Mouse (Mus musculus) heart, embryonic 11.5 days (tissue): ENCODE measurements around the gene Nfatc3. TPM values are rescaled to one million over a fixed set of nuclear protein-coding genes. Genes with fewer than 3 reads are reported as not detected.

Experiments
- ATAC-seq: fragments of 200-750 bp; cut with Nextera tagmentation; replicated peaks from 2 replicates; pipeline ENCODE4 v1.8.0; 2017; ENCODE audit warnings: moderate library complexity; ENCODE audit not compliant: insufficient number of reproducible peaks, low FRiP score, low TSS enrichment
- H3K27ac ChIP-seq: fragments of 300-500 bp; sonication (generic); 2 replicates; pipeline ENCODE4 v1.5.1; 2014; ENCODE audit warnings: mild to moderate bottlenecking, low read depth, low read length
- H3K27me3 ChIP-seq: fragments of 300-500 bp; sonication (generic); 2 replicates; pipeline ENCODE4 v1.6.1; 2014; ENCODE audit warnings: mild to moderate bottlenecking, low read length, mixed read lengths; ENCODE audit not compliant: control insufficient read depth, insufficient read depth
- H3K36me3 ChIP-seq: fragments of 300-500 bp; sonication (generic); 2 replicates; pipeline ENCODE4 v1.6.1; 2014; ENCODE audit warnings: mild to moderate bottlenecking, low read length, moderate library complexity, mixed read lengths; ENCODE audit not compliant: control insufficient read depth, insufficient read depth
- H3K4me1 ChIP-seq: fragments of 300-500 bp; sonication (generic); 2 replicates; pipeline ENCODE4 v1.6.1; 2014; ENCODE audit warnings: low read length; ENCODE audit not compliant: control insufficient read depth, insufficient read depth
- H3K4me2 ChIP-seq: fragments of 300-500 bp; sonication (generic); 2 replicates; pipeline ENCODE4 v1.6.1; 2014; ENCODE audit warnings: mild to moderate bottlenecking, moderate library complexity
- H3K4me3 ChIP-seq: fragments of 300-500 bp; sonication (generic); 2 replicates; pipeline ENCODE4 v1.5.1; 2014; ENCODE audit warnings: low read depth, low read length
- H3K9ac ChIP-seq: fragments of 300-500 bp; sonication (generic); 2 replicates; pipeline ENCODE4 v1.6.1; 2014; ENCODE audit warnings: mild to moderate bottlenecking, low read depth, low read length, moderate library complexity
- H3K9me3 ChIP-seq: fragments of 300-500 bp; sonication (generic); replicated peaks from 2 replicates; pipeline ENCODE4 v1.6.1; 2016; ENCODE audit warnings: low read length; ENCODE audit not compliant: control insufficient read depth
- WGBS: fragments of 180-500 bp; shearing (Covaris S2); extraction: QIAGEN DNeasy Blood & Tissue Kit; methylation state at CpG from one replicate; pipeline ENCODE4 v1.1.7; 2014; ENCODE audit not compliant: insufficient replicate concordance; 5-methylcytosine and 5-hydroxymethylcytosine counted together
- polyA plus RNA-seq: library from polyadenylated mRNA; unstranded; fragments of >200 nt; fragmentation: Nextera tagmentation; extraction: Ambion mirVana; gene quantifications from 2 replicates; pipeline ENCODE4 v1.2.1, GENCODE M21; 2014

The Nfatc3 gene
- polyA plus RNA-seq, 1 experiment from 2014 or later, result 6.0 TPM

DNA sequence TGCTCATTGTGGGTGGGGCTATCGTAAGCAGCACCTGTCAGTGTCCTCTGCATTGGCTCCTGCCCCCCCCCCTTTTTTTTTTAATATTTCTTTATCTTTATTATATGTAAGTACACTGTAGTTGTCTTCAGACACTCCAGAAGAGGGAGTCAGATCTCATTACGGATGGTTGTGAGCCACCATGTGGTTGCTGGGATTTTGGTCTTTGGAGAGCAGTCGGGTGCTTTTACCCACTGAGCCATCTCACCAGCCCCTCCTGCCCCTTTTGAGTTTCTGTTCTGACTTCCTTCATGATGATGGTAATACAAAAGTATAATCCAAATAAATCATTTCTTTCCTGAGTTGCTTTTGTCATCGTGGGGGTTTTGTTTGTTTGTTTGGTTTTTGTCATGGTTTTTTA, 43.7 kb downstream of the Nfatc3 start:
- no peak for ATAC-seq
- H3K9ac ChIP-seq, result no peak overlapping the region
- H3K27me3 ChIP-seq, result no peaks in the 10 kb centered on the region
- no peak overlapping the region for H3K27ac ChIP-seq
- no peak overlapping the region for H3K4me3 ChIP-seq
- 86% methylated on average over 4 of the region's 4 CpGs for WGBS
- peaks cover 7% of the 10 kb centered on the region for H3K36me3 ChIP-seq
- no peak overlapping the region for H3K4me2 ChIP-seq
- no peaks in the 10 kb centered on the region for H3K4me1 ChIP-seq
- no peaks in the 10 kb centered on the region for H3K9me3 ChIP-seq

DNA sequence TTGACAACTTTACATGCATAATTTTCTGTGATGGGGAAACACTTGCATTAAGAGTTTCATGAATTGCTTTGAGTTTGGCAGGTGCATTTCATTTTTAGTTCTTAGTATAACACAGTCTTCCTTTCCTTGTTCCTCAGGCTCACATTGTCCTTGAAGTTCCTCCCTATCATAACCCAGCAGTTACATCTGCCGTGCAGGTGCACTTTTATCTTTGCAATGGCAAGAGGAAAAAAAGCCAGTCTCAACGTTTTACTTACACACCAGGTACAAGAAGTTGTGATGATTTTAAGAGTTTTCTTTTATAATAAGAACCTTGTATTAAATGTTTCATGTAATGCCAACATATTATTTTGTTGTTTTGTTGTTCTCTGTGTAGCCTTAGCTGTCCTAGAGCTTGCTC, 45.2 kb downstream of the Nfatc3 start:
- ATAC-seq, result no peak
- Histone ChIP-seq H3K4me2 (no peak overlapping the region), H3K27me3 (no peaks in the 10 kb centered on the region), H3K9me3 (no peaks in the 10 kb centered on the region), H3K4me3 (no peak overlapping the region), H3K36me3 (peaks cover 17% of the 10 kb centered on the region), H3K4me1 (no peaks in the 10 kb centered on the region), H3K9ac (no peak overlapping the region), H3K27ac (no peak overlapping the region)
- 73% methylated on average over 2 of the region's 2 CpGs for WGBS

DNA sequence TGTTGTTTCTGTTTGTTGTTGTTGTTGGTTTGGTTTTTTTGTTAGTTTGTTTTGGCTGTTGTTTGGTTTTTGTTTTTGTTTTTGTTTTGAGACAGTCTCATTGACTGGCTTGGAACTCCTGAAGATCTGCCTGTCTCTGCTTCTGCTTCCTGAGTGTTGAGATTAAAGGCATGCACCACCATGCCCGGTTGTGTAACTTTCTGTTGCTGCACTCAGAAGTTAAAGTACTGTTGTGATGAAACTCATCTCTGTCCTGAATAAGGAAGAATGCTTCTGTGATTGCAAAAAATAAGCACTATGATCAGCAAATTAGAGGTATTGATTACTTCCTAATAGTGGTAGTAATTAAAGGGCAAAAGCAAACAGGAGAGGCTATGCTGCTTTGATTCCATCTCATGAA, 47.6 kb downstream of the Nfatc3 start:
- Histone ChIP-seq H3K27ac (no peak overlapping the region), H3K9ac (no peak overlapping the region), H3K4me1 (no peaks in the 10 kb centered on the region), H3K36me3 (peaks cover 17% of the 10 kb centered on the region), H3K4me2 (no peak overlapping the region), H3K9me3 (no peaks in the 10 kb centered on the region), H3K4me3 (no peak overlapping the region), H3K27me3 (no peaks in the 10 kb centered on the region)
- 76% methylated on average over 1 of the region's 1 CpGs for WGBS
- no peak for ATAC-seq

DNA sequence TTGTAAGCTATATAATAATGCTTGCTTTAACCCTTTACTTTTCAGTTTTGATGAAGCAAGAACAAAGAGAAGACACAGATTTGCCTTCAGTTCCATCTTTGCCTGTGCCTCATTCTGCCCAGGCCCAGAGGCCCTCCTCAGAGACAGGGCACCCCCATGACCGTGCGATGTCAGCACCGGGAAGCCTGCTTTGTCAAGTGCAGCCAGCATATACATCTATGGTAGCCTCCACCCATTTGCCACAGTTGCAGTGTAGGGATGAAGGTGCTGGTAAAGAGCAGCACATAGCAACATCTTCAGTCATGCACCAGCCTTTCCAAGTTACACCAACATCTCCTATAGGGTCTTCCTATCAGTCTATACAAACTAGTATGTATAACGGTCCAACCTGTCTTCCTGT, 49.4 kb downstream of the Nfatc3 start:
- Histone ChIP-seq H3K27me3 (no peaks in the 10 kb centered on the region), H3K9ac (no peak overlapping the region), H3K4me3 (no peak overlapping the region), H3K36me3 (peaks cover 17% of the 10 kb centered on the region), H3K9me3 (no peaks in the 10 kb centered on the region), H3K4me2 (no peak overlapping the region), H3K4me1 (no peaks in the 10 kb centered on the region), H3K27ac (no peak overlapping the region)
- ATAC-seq, result no peak
- WGBS, result 97% methylated on average over 4 of the region's 4 CpGs

DNA sequence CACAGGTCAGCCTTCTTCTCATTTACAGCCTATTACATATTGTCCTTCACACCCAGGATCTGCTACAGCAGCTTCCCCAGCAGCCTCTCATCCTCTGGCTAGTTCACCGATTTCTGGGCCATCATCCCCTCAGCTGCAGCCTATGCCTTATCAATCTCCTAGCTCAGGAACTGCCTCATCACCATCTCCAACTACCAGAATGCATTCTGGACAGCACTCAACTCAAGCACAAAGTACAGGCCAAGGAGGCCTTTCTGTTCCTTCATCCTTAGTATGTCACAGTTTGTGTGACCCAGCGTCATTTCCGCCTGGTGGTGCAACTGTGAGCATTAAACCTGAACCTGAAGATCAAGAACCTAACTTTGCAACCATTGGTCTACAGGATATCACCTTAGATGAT, 50.1 kb downstream of the Nfatc3 start:
- Histone ChIP-seq H3K36me3 (peaks cover 17% of the 10 kb centered on the region), H3K27ac (no peak overlapping the region), H3K4me3 (no peak overlapping the region), H3K9me3 (no peaks in the 10 kb centered on the region), H3K4me2 (no peak overlapping the region), H3K4me1 (no peaks in the 10 kb centered on the region), H3K9ac (no peak overlapping the region), H3K27me3 (no peaks in the 10 kb centered on the region)
- 92% methylated on average over 3 of the region's 3 CpGs for WGBS
- ATAC-seq, result no peak

DNA sequence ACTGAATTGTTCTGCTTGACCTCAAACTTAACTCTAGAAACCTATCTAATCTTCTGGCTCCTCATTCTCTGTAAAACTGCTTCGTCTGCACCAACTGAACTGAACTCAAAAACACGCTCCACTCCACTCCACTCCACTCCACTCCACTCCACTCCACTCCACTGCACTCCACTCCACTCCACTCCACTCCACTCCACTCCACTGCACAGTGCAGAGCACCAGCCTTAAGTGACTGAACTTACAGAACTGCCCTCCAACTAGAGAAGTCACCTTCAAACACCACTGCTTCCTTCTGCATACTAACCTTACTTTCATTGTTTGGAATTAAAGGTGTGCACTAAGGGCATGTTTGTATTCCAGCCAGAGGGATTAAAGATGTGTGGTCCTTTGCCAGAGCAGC, 53.4 kb downstream of the Nfatc3 start:
- Histone ChIP-seq H3K27ac (0 out of 2 replicates have a peak overlapping the region, but pooled peaks have one; percentile 22), H3K9me3 (no peaks in the 10 kb centered on the region), H3K4me1 (no peaks in the 10 kb centered on the region), H3K27me3 (no peaks in the 10 kb centered on the region), H3K4me3 (no peak overlapping the region), H3K4me2 (no peak overlapping the region), H3K36me3 (peaks cover 18% of the 10 kb centered on the region), H3K9ac (no peak overlapping the region)
- WGBS, result 70% methylated on average over 2 of the region's 2 CpGs
- ATAC-seq, result no peak

DNA sequence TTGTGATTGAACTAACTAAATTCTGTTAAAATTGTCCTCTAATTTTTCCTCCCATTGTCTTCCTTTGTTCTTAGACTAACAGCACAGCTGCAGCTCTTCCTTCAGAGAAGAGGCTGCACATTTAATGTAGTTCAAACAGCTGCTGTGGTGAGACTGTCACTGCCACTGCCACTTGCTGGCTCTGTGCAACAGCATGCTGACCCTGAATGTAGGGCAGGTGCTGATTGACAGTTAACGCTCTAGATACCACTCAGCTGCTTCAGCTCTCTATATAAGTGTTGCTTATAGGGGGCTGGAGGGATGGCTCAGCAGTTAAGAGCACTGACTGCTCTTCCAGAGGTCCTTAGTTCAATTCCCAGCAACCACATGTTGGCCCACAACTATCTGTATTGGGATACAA, 53.9 kb downstream of the Nfatc3 start:
- no peak for ATAC-seq
- H3K36me3 ChIP-seq, result peaks cover 18% of the 10 kb centered on the region
- H3K4me3 ChIP-seq, result no peak overlapping the region
- WGBS, result 82% methylated on average over 1 of the region's 1 CpGs
- no peaks in the 10 kb centered on the region for H3K4me1 ChIP-seq
- no peak overlapping the region for H3K4me2 ChIP-seq
- no peaks in the 10 kb centered on the region for H3K27me3 ChIP-seq
- no peak overlapping the region for H3K27ac ChIP-seq
- no peak overlapping the region for H3K9ac ChIP-seq
- H3K9me3 ChIP-seq, result no peaks in the 10 kb centered on the region

DNA sequence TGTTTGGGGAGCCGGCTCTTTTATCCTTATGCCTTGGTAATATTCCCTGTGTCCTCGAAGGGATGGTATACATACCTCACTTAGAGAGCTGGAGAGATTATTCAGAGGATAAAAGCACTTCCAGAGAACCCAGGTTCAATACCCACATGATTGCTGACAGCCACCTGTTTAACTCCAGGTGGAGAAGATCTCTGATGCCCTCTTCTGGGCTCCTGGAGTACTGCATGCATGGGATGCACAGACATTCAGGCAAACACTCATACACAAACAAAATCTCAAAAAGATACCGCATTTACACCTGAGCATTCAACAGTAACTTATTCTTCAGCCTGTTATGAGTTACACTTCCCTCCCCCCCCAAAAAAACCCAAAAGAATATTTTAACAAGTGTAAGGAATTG, 57.3 kb downstream of the Nfatc3 start:
- Histone ChIP-seq H3K9ac (no peak overlapping the region), H3K27ac (no peak overlapping the region), H3K4me3 (no peak overlapping the region), H3K9me3 (no peaks in the 10 kb centered on the region), H3K27me3 (no peaks in the 10 kb centered on the region), H3K36me3 (peaks cover 6% of the 10 kb centered on the region), H3K4me2 (no peak overlapping the region), H3K4me1 (no peaks in the 10 kb centered on the region)
- no peak for ATAC-seq
- 93% methylated on average over 3 of the region's 3 CpGs for WGBS

DNA sequence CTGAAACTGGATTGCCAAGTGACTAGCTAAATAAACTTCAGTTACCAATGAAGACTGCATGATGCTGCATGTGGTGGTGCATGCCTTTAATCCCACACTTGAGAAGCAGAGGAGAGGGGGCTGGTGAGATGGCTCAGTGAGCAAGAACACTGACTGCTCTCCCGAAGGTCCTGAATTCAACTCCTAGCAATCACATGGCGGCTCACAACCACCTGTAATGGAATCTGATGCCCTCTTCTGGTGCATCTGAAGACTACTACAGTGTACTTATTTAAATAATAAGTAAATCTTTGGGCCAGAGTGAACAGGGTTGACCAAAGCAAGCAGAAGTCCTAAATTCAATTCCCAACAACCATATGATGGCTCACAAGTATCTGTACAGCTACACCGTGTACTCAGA, 64.8 kb downstream of the Nfatc3 start:
- Histone ChIP-seq H3K4me1 (no peaks in the 10 kb centered on the region), H3K9ac (no peak overlapping the region), H3K9me3 (no peaks in the 10 kb centered on the region), H3K27me3 (no peaks in the 10 kb centered on the region), H3K4me2 (no peak overlapping the region), H3K36me3 (peaks cover 4% of the 10 kb centered on the region; the same call in 1 of the 2 replicates), H3K27ac (no peak overlapping the region), H3K4me3 (no peak overlapping the region)
- 86% methylated on average over 3 of the region's 3 CpGs for WGBS
- no peak for ATAC-seq
